Mouse (Mus musculus) heart, adult 2 months (tissue): ENCODE measurements around the gene Cdca4. TPM values are rescaled to one million over a fixed set of nuclear protein-coding genes. Genes with fewer than 3 reads are reported as not detected.

ENCODE experiments used
- DNase-seq, 2 experiments: peaks; one replicate each; pipeline ENCODE4 v3.0.0; 2021
- H3K27ac ChIP-seq: fragments of 200-600 bp; 2 replicates; pipeline ENCODE4 v1.8.1; 2022
- H3K27me3 ChIP-seq: fragments of 200-500 bp; 2 replicates; pipeline ENCODE4 v1.6.1; 2012; ENCODE audit warnings: mild to moderate bottlenecking, low read length, inconsistent platforms, mixed read lengths; ENCODE audit not compliant: control insufficient read depth, insufficient read depth
- H3K36me3 ChIP-seq: fragments of 200-500 bp; 2 replicates; pipeline ENCODE4 v1.6.1; 2012; ENCODE audit warnings: low read length, inconsistent platforms; ENCODE audit not compliant: control insufficient read depth, insufficient read depth
- H3K4me1 ChIP-seq: fragments of 200-500 bp; 2 replicates; pipeline ENCODE4 v1.6.1; 2011; ENCODE audit warnings: low read length; ENCODE audit not compliant: control insufficient read depth, insufficient read depth
- H3K4me3 ChIP-seq: fragments of 200-600 bp; 2 replicates; pipeline ENCODE4 v1.8.1; 2022
- H3K79me2 ChIP-seq: fragments of 200-500 bp; replicated peaks from 2 replicates; pipeline ENCODE4 v1.6.1; 2012; ENCODE audit warnings: mild to moderate bottlenecking, inconsistent platforms, low read length, moderate library complexity, mixed read lengths; ENCODE audit not compliant: control insufficient read depth, insufficient read depth
- H3K9ac ChIP-seq: fragments of 200-500 bp; 2 replicates; pipeline ENCODE4 v1.6.1; 2012; ENCODE audit warnings: low read depth, mild to moderate bottlenecking, control low read depth, inconsistent platforms, low read length, mixed read lengths
- CTCF ChIP-seq: fragments of 200-600 bp; IDR thresholded peaks from 2 replicates; pipeline ENCODE4 v1.8.1; 2022; ENCODE audit warnings: antibody characterized with exemption, mild to moderate bottlenecking, moderate library complexity
- EP300 ChIP-seq: fragments of 200-500 bp; IDR thresholded peaks from 2 replicates; pipeline ENCODE4 v1.6.1; 2011; ENCODE audit warnings: low read depth, low read length, control low read depth; ENCODE audit not compliant: insufficient read depth
- POLR2A ChIP-seq: fragments of 200-500 bp; IDR thresholded peaks from 2 replicates; pipeline ENCODE4 v1.6.1; 2011; ENCODE audit warnings: mild to moderate bottlenecking, low read depth, low read length, control low read depth; ENCODE audit not compliant: insufficient read depth
- WGBS: fragments of 180-500 bp; shearing (Covaris S2); methylation state at CpG from one replicate; pipeline ENCODE4 v1.1.7; 2018; 5-methylcytosine and 5-hydroxymethylcytosine counted together
- intact Hi-C: fragments of 180-260 bp; cut with DNase I; formaldehyde crosslinking; loops from one replicate; pipeline ENCODE4 v1.15.1; 2025
- polyA plus RNA-seq: library from polyadenylated mRNA; depleted of rRNA; stranded (reverse); fragments of >200 nt; gene quantifications from 2 replicates; pipeline ENCODE4 v1.2.3, GENCODE M21; 2012
- total RNA-seq, 2 experiments: library from RNA; stranded (reverse); gene quantifications; 2 replicates each; pipeline ENCODE4 v1.2.3; 2021

The Cdca4 gene
- total and polyA plus RNA-seq, 3 experiments, result 5.3 to 7.6 (median 6.6) TPM

DNA sequence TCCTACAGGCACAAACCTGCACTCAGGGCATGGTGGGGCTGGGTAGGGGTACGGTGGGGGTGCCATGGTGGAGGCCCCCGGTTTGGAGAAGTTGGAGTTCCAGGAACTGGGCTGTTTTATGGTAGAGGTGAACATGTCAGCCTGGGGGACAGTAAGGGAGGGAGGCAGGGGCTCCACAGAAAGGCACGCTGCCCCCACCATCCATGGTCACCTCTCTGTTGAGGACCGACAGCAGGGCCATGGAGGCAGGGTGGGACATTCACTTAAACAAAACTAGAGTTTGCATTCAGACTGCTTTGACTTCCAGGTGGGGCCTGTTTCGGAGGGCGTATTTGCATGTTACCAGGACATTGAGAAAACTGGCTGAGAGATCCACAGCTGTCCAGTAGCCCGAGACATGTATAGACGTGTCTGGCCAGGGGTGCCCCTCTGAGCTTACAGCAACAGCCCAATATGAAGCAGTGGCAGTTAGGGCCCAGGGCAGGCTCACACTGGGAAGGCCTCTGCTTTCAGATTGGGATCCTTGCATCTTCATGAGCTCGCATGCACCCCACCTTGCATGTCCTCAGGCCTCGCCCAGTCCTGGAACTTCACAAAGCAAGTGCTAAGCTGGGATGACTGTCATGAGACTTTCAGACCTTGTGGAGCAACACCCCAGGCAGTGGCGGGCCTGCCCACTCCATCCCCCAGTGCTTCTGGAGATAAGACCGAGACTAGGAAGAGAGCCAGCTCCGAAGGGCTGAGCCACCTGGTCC, 35.4 kb downstream of the Cdca4 start:
- Histone ChIP-seq H3K27ac (peak overlapping the region; percentile 57), H3K79me2 (no peaks in the 10 kb centered on the region), H3K36me3 (no peaks in the 10 kb centered on the region), H3K4me3 (peak overlapping the region; percentile 12; the same call in 1 of the 2 replicates), H3K4me1 (peaks cover 12% of the 10 kb centered on the region), H3K9ac (peak overlapping the region; percentile 22), H3K27me3 (no peaks in the 10 kb centered on the region)
- intact Hi-C loops, result no loop called here
- TF ChIP-seq CTCF, result no peak
- TF ChIP-seq EP300, result peak; percentile 81
- WGBS, result 62% methylated on average over 13 of the region's 13 CpGs
- peak; percentile 79 to 87 for DNase-seq

DNA sequence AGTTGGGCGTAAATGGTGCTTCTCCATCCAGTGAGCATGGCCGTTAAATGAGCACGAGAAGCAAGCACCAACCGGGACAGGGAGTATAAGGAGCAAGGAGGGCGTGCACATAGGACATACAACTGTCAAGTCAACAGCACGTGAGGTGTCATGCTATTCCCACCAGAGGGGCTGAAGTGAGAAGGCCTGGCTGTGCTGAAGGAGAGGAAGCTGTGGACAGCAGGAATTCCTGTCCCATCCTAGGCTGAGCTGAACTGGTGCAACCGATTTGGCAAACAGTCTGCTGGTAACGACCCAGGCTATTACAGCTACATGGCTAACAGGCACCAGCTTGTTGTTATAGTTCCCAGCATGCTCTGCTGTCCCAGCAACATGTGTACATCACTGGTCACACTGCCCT, 38.2 kb downstream of the Cdca4 start:
- peaks cover 10% of the 10 kb centered on the region for H3K4me1 ChIP-seq
- no peaks in the 10 kb centered on the region for H3K79me2 ChIP-seq
- no peak for DNase-seq
- intact Hi-C loops, result no loop called here
- no peak overlapping the region for H3K4me3 ChIP-seq
- H3K27ac ChIP-seq, result no peak overlapping the region
- WGBS, result 59% methylated on average over 8 of the region's 8 CpGs
- H3K27me3 ChIP-seq, result no peaks in the 10 kb centered on the region
- no peaks in the 10 kb centered on the region for H3K36me3 ChIP-seq
- TF ChIP-seq POLR2A (no peak), CTCF (no peak), EP300 (no peak)
- H3K9ac ChIP-seq, result no peak overlapping the region

- TF ChIP-seq EP300, result no peak
- TF ChIP-seq POLR2A, result no peak
- no peak for TF ChIP-seq CTCF
- 88% methylated on average over 10 of the region's 10 CpGs for WGBS
These were observed 54.7 kb downstream of the Cdca4 start for GRCm38 (mm10) chr12:112774481-112774880.

DNA sequence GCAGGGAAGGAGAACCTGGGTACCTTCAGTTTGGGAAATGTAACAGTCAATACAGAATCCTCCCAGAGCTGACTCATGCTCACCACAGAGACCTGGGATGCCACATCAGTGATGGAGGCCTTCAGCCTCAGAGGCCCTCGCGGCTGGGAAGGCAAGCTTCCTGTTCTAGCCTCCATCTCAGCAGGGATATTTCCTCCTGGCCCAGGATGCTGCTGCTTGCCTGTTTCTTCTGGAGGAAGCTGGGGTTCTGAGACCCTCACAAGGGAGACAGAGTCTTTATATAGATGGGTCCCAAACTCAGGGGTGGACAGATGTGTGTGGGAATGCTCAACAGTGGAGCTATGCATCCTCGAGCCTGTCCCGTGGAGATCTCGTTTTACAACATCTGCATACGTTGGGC, 55.2 kb downstream of the Cdca4 start:
- no peaks in the 10 kb centered on the region for H3K79me2 ChIP-seq
- TF ChIP-seq EP300 (no peak), POLR2A (no peak), CTCF (no peak)
- intact Hi-C loops, result no loop called here
- no peaks in the 10 kb centered on the region for H3K27me3 ChIP-seq
- no peak overlapping the region for H3K9ac ChIP-seq
- H3K4me3 ChIP-seq, result no peak overlapping the region
- H3K4me1 ChIP-seq, result no peaks in the 10 kb centered on the region
- H3K36me3 ChIP-seq, result no peaks in the 10 kb centered on the region
- WGBS, result 75% methylated on average over 6 of the region's 6 CpGs
- H3K27ac ChIP-seq, result no peak overlapping the region
- DNase-seq, result no peak

More at GRCm38 (mm10) chr12:112774481-112774880, 54.7 kb downstream of the Cdca4 start:
- no peak overlapping the region for H3K27ac ChIP-seq
- no peaks in the 10 kb centered on the region for H3K79me2 ChIP-seq
- no peak overlapping the region for H3K9ac ChIP-seq
- H3K27me3 ChIP-seq, result no peaks in the 10 kb centered on the region
- no peak for DNase-seq
- H3K4me1 ChIP-seq, result no peaks in the 10 kb centered on the region
- no peak overlapping the region for H3K4me3 ChIP-seq
- H3K36me3 ChIP-seq, result no peaks in the 10 kb centered on the region
- intact Hi-C loops, result no loop called here

DNA sequence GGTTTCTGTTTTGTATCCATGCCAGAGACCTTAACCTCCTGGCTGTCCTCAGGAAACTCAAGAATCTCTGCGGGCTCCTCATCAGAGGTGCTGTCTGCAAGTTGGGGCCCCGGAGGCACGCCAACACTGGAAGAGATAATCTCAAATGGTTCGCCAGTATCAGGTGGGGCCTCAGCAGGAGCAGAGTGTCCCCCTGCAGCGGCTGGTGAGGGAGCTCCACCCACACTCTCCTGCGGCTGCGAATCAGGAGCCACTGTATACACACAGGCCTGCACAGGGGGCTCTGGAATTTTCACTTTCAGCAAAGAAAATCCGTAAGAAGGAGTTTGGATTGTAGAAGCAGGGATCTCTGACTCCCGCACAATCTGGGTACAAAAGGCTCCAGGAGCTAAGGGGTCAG, 55.9 kb downstream of the Cdca4 start:
- intact Hi-C loops, result no loop called here
- H3K79me2 ChIP-seq, result no peaks in the 10 kb centered on the region
- H3K36me3 ChIP-seq, result no peaks in the 10 kb centered on the region
- no peak overlapping the region for H3K9ac ChIP-seq
- H3K27ac ChIP-seq, result no peak overlapping the region
- WGBS, result 36% methylated on average over 9 of the region's 9 CpGs
- TF ChIP-seq EP300, result no peak
- H3K27me3 ChIP-seq, result no peaks in the 10 kb centered on the region
- H3K4me3 ChIP-seq, result no peak overlapping the region
- no peaks in the 10 kb centered on the region for H3K4me1 ChIP-seq
- peak in 1 of 2 experiments; percentile 7 for DNase-seq

DNA sequence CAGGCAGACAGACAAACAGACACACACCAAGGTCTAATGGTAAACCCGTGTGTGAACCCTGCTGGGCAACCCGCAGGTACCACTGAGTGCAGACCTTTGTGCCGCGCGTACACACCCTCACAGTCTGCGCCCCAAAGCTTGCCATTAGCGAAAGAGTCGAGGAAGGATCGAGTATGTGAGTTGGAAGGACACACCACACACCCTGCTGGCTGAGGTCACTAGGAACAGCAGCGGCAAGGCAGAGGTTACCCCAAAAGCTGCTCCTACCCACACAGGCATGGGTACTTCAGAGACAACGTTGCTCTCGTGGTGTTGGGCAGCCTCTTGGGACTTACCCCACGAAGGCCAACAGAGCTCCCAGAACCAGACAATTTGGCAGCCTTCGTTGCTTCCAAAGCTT, 56.9 kb downstream of the Cdca4 start:
- no peak for TF ChIP-seq EP300
- no peak for TF ChIP-seq CTCF
- TF ChIP-seq POLR2A, result no peak
- intact Hi-C loops, result no loop called here
- 87% methylated on average over 14 of the region's 14 CpGs for WGBS
- no peak overlapping the region for H3K27ac ChIP-seq
- H3K9ac ChIP-seq, result no peak overlapping the region
- H3K36me3 ChIP-seq, result no peaks in the 10 kb centered on the region
- H3K27me3 ChIP-seq, result no peaks in the 10 kb centered on the region
- no peaks in the 10 kb centered on the region for H3K79me2 ChIP-seq
- peak in 1 of 2 experiments; percentile 10 for DNase-seq
- H3K4me1 ChIP-seq, result no peaks in the 10 kb centered on the region
- no peak overlapping the region for H3K4me3 ChIP-seq
